ENCODE assay signal across 8 mouse cellular contexts in the genomic region with DNA sequence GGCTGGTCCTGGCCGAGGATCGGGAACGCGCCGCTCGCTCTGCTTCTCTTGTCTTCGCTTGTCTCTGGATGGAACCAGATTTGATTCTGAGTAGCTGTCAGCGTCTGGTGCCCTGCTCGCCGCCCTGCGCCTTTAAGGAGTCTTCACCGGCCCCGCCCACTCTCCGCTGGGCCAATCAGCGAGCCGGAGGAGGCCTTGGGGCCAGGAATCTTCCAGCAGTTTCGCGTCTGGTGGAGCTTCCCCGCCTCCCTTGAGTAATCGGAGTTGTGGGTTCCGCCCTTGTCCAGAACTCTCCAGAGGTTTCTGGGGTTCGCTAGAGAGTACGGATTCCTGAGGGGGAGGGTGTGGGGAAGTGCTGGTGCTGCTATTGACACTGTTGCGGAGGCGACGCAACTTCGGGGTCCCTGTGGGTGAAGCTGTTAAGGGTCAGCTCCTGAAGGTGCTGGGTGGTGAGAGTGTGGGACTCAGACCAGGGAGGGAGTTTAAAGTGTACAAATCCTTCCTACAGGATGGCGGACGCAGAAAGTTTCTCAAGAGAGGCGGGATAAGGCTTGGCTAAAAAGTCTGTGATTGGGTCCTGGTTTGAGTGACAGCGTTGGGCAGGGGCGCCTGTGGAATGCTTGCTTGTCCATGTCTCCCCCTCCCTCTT. TPM values are rescaled to one million over a fixed set of nuclear protein-coding genes. Genes with fewer than 3 reads are reported as not detected.
DNase-seq lines count a peak whose midpoint lies in the region; ATAC-seq lines count a peak whose summit lies in the region.
"Not testable (repeated sequence)": the region's sequence is repeated elsewhere in the genome, so short reads cannot be mapped to it uniquely, and the experiment has no call there.

Gene Hspa1b, minus strand, starts transcription at position 109 of the 649 bp plus-strand sequence.

- H3K4me2 ChIP-seq in embryonic facial prominence, embryonic 13.5 days: peak within 1 kb of the TSS; percentile 65

- H3K4me1 ChIP-seq in embryonic facial prominence, embryonic 13.5 days: peaks cover 12% of the 10 kb centered on the region

- H3K27ac ChIP-seq in embryonic facial prominence, embryonic 13.5 days: peak within 1 kb of the TSS; percentile 97

- peaks cover 11% of the 10 kb centered on the region for H3K27me3 ChIP-seq in embryonic facial prominence, embryonic 13.5 days

- H3K36me3 ChIP-seq in embryonic facial prominence, embryonic 13.5 days: not testable (repeated sequence)

- peak; percentile 87 for DNase-seq in adrenal gland, postnatal 10 days
- DNase-seq in heart, adult 11 months: peak; percentile 99
- DNase-seq in kidney, adult 11 months: peak; percentile 92
- peak; percentile 84 to 87 for DNase-seq in left cerebral cortex, postnatal 36 days (ENCODE audit: low spot score in 2 of 2)
- DNase-seq in mesoderm, embryonic 11.5 days (ENCODE audit: low read depth, low spot score): peak; percentile 80
- peak; percentile 69 to 72 for DNase-seq in right cerebral cortex, postnatal 36 days (ENCODE audit: low spot score in 2 of 2)
- DNase-seq in urinary bladder, postnatal 4 days (ENCODE audit: low spot score in 2 of 2): peak; percentile 81 to 84

- intact Hi-C loops in left cerebral cortex, postnatal 36 days (cut with DNase I): not testable (repeated sequence)

- not testable (repeated sequence) for H3K9me3 ChIP-seq in embryonic facial prominence, embryonic 13.5 days

- ATAC-seq in embryonic facial prominence, embryonic 13.5 days (ENCODE audit: insufficient number of reproducible peaks, insufficient read depth, low FRiP score, low TSS enrichment, low read depth): peak; percentile 88

- WGBS in embryonic facial prominence, embryonic 13.5 days: under 1% methylated on average over 26 of the region's 32 CpGs

- peak within 1 kb of the TSS; percentile 56 for H3K4me3 ChIP-seq in embryonic facial prominence, embryonic 13.5 days

- peak within 1 kb of the TSS; percentile 70 for H3K9ac ChIP-seq in embryonic facial prominence, embryonic 13.5 days

RNA-seq across cellular contexts. Expression of gene Hspa1b, which starts in this region (rescaled TPM):
- total RNA-seq in adrenal gland, postnatal 10 days (2021): 10 to 100 TPM; 16.4 to 32.9 TPM
- polyA plus RNA-seq in embryonic facial prominence, embryonic 13.5 days (2015; fragmentation: Nextera tagmentation; extraction: Ambion mirVana): 0.53 and 0.87 TPM in 2 replicates
- total RNA-seq in left cerebral cortex, postnatal 36 days (2021): 10 to 100 TPM; 12.9 to 23.4 TPM

Comparison
In these comparisons a context has a peak if more than half of its experiments do, and no peak if none do; other contexts are left out.
1. Peak in every context shown above with its lines: DNase-seq, ATAC-seq, H3K4me3 ChIP-seq and H3K27ac ChIP-seq.
2. Peak in ATAC-seq, H3K4me3 ChIP-seq, H3K27ac ChIP-seq, H3K9ac ChIP-seq and H3K4me2 ChIP-seq in embryonic facial prominence, embryonic 13.5 days; RNA of the gene not detected or under 1 TPM.